Mouse (Mus musculus) frontal cortex, postnatal 25 days (tissue): ENCODE measurements at regions not wholly inside any gene's neighbourhood (a gene's known extent, or its start where the extent isn't known, plus 50 kb on each side); places are given as distances from the start of the nearest gene placed in this dataset.
"Not testable (repeated sequence)": the region's sequence is repeated elsewhere in the genome, so short reads cannot be mapped to it uniquely, and the experiment has no call there.

ENCODE experiments used
- DNase-seq, 2 experiments: peaks; one replicate each; pipeline ENCODE4 v3.0.0; 2022; ENCODE audit warnings: low spot score in 2 of 2

- no peak for DNase-seq
These were observed 53.3 kb downstream of the Kif2b start for GRCm38 (mm10) chr11:91524019-91524418.

DNA sequence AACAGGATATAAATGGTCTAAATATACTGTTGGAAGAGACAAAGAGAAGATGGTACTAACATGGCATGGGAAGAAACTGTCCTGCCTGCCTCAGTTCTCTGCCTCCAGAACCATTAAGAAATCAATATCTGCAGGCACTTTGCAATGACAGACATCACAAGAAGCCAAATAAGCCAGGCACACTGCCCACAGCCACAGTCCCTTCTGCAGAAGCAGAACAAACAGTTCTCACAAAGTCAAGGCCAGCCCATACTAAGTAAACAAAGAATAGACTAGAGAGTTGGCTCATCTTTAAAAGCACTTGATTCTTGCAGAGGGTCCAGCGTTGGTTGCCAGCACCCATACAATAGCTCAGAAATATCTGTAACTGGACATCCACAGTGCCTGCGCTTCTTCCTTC lies 98.1 kb downstream of the Kif2b start:
- no peak for DNase-seq

GRCm38 (mm10) chr11:91463578-91464401 lies 113.6 kb downstream of the Kif2b start:
- no peak for DNase-seq

- no peak for DNase-seq
These were observed 115.4 kb downstream of the Kif2b start for GRCm38 (mm10) chr11:91461946-91462345.

DNA sequence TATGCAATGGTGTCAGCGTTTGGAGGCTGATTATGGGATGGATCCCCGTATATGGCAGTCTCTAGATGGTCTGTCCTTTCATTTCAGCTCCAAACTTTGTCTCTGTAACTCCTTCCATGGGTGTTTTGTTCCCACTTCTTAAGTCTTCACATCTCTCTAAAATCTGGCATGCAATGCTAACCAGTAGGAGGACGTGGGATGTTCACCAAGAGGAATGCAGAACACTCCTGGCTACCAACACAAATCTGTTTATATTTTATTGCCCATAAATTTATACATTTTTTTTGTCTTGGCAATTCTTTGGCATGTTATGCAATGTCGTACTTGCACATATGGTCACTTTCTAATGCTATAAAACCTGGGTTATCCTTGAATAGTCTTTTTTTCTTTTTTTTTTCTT lies 135.0 kb downstream of the Kif2b start:
- DNase-seq: no peak

DNA sequence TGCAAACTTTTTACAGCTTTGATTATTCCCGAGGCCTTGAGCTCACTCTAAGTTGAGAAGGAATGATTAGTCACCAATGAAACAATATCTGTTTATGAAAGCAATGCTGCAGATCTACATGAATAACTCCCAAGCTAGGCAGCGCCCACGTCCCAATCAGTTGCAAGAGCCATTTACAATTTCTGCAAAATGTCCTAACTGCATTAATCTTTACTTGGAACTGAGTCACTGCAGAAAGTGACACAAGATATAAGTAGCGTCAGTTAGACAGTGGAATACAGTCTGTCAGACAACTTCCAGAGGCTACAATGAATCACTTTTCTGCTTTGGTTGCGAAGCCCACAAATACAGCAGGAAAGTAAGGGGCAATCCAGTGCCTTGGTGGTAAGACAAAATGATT lies 145.2 kb downstream of the Kif2b start:
- DNase-seq: no peak

DNA sequence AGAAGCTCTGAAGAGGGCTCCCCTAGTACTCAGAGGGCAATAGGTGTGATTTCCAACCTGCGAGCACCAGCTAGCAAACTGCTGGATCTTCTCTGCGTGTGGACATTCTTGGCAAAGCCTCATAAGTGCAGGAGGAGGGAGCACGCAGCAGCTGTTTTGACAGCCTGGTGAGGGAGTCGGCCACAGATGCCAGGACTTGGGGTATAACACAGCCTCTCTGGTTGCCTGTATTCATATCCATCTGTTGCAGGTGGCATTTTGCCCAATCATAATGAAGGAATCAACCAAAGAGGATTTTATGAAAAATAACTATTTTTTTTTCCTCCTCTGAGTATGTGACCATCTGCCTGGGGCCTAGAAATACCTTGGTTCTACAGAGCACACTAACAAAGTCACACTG lies 150.6 kb downstream of the Kif2b start:
- DNase-seq: peak; percentile 21 to 31

DNA sequence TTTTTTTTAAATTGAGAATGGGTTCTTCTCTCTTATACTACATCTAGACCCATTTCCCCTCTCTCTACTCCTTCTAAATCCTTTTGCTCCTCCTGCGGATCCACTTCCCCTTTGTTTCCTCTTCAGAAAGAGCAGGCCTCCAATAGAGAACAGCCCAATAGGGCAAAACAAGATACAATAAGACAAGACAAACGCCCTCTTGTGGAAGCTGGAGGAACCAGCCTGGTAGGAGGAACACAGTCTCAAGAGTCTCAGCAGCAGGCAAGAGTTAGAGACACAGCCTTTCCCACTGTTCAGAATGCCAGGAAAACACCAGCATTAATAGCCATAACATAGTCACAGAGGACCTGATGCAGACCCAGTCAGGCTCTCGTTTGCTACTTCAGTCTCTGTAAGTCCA lies 190.2 kb downstream of the Kif2b start:
- no peak for DNase-seq

DNA sequence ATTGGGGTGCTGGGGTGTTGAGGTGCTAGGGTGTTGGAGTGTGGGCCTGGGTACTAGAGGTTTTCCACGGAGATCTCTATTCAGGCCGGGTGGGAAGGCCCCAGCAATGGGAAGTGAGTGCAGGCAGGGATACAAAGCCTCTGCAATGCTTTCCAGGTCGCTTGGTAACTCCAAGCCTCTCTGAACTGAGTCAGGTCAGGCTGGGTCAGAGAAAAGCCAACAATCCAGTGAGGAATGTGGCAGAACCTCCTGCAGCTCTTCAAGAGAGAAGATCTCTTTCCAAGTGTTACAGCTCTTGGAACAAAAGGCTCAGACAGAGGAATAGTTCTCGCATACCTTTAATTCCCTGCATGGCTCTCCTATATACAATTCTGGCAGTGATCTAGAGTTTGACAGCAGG lies 220.3 kb downstream of the Kif2b start:
- no peak for DNase-seq

GRCm38 (mm10) chr11:91342629-91343028 lies 234.7 kb downstream of the Kif2b start:
- DNase-seq: no peak

GRCm38 (mm10) chr11:91333056-91333455 lies 244.3 kb downstream of the Kif2b start:
- no peak for DNase-seq

- DNase-seq: no peak
These were observed 249.8 kb downstream of the Kif2b start for GRCm38 (mm10) chr11:91327543-91327942.

DNA sequence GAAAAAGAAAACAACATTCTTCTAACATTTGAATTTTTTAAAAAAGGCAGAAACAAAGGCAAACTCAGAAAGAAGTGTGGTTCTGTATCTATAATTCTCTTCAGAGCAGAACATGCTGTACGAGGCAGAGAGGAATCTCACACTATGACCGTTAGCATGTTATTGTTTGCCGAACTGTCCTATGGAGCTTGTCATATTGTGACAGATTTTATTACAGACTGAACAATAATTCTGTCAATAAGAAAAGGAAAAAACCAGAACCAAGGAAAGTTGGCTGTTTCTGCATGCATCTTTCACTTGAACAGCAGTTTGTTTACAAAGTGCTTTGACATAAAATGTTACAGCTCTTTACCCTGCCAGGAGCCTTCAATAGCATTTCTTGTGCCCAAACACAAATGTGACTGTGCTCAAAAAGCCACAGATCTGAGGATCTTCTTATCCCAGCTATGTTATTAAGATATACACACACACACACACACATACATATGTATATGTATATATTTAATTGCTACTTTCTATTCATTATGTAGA lies 267.1 kb downstream of the Kif2b start:
- DNase-seq: no peak

DNA sequence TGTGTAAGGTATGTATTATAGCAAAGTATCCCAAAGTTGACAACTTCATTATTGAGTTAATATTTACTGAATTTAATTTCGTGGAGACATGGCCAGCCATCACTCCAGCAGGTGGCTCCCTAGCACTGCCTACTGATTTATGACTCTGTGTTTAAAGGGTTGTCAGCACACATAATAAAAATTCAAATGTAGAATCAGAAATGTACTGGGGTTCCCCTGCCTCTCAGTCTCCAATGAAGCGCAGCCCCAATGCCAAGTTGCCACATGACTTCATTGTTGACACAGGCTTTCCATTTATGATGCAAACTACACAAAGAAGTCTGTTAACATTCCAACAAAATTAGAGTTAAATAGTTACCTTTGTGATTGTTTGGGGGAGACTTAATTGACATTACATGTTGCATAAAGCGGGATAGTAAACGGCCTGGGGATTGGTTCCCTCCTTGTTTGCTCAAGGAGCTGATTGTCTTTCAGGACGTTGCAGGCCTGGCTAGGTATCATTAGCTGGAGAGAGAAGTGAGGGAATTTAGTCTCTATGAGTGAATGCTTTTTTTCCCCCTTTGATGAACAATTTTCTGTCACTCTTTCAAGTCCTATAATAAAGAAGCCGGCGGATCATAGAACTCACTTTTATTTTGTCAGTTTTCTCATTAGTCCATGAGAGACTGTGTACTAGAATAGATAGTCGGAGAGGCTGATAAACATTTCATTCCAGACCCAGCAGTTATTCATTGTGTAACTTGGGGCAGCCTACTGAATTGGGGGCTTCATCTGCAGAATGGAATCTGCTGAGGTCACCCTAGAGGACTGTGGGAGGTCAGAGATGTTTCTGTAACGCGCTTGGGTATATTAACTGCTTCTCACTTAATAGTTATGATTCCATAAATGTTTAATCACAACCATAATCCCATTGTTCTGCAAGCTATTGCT lies 287.9 kb downstream of the Kif2b start:
- peak; percentile 32 for DNase-seq

GRCm38 (mm10) chr11:91286376-91286775 lies 291.0 kb downstream of the Kif2b start:
- no peak for DNase-seq

DNA sequence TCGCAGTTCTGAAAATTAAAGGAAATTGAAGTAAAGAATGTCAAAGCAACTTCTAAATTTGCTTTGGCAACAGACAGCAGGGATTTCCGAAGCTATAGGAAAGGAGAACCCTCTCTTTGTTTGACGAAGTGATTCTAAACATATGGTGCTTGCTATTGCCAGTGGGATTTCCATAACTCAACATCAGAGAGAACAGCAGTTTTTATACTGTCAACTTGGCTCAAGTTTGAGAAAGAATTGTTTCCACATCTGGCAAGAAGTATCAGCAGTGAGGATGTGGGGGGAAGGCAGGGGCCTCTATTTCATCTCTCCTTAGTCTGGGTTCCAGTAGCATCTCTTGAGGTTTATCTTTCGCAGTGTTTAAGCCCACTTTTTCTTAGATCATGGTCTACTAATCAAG lies 315.1 kb downstream of the Kif2b start:
- DNase-seq: no peak

- DNase-seq: not testable (repeated sequence)
These were observed 335.3 kb downstream of the Kif2b start for GRCm38 (mm10) chr11:91242061-91242460.

GRCm38 (mm10) chr11:91216158-91216557 lies 361.2 kb downstream of the Kif2b start:
- DNase-seq: no peak

DNA sequence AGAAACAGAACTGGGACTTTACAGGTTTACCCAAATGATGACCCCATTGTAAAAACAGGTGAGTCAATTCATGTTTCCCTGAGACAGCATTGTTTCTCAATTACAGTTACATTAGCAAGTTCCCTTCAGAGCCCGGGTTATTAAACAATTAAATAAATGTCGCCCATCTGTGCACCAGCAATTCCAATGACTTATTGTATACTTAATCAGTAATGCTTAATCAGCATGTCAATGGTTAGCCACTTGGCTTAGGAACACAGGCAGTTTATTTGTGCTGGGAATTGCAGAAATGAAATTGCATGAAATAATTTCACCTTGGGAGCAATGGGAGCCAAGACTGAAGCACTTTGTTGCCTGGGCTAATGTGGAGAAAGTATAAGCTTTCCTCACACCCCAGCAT lies 364.3 kb downstream of the Kif2b start:
- no peak for DNase-seq

DNA sequence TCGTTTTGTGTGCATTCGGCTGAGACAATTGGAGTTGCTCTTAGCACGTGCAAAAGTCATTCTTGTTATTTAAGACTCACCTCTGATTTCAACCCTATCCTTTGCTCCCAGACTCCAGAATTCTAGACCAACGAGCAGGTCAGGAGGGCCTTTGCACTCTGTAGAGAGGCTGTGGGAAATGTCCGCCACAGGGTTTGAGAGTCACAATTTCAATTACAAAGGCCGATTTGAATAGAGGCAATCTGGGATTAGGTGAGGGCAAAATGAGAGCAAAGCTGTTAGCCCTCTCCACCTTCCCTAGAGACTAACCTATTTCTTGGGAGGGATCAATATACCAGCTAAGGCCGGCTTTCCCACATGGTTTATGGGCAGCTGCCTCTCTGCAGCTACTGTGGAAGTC lies 370.9 kb downstream of the Kif2b start:
- DNase-seq: no peak

GRCm38 (mm10) chr11:91204416-91204815 lies 372.9 kb downstream of the Kif2b start:
- DNase-seq: no peak

DNA sequence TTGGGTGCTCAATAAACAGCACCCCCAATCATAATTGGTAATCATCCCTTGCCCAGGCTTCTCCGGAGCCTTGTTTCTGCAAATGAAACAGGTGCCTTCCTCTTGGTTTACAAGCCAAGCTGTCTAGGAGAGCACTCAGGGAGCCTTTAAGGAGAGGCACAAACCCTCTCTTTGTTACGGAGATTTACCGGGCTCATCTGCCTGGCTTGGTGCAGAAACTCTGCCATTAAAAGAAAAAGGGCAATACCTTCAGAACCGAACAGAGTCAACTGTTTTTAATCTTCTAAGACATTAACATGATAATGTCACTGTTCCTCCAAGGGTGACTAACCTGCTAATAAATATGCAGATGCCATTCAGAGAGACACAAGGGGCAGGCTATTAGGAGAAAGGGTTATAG lies 380.5 kb downstream of the Kif2b start:
- DNase-seq: no peak

- no peak for DNase-seq
These were observed 381.0 kb downstream of the Kif2b start for GRCm38 (mm10) chr11:91196351-91196750.
